Mouse (Mus musculus) midbrain, embryonic 12.5 days (tissue): Measurements from ENCODE around the gene Fam210b. TPM values are rescaled to one million over a fixed set of nuclear protein-coding genes. Genes with fewer than 3 reads are reported as not detected.

Source experiments
- ATAC-seq: fragments of 200-750 bp; cut with Nextera tagmentation; 2 replicates; pipeline ENCODE4 v1.8.0; 2017; ENCODE audit warnings: low read depth, moderate TSS enrichment, moderate library complexity; ENCODE audit not compliant: low FRiP score
- H3K27ac ChIP-seq: fragments of 300-500 bp; sonication (generic); replicated peaks from 2 replicates; pipeline ENCODE4 v1.5.1; 2016; ENCODE audit warnings: mild to moderate bottlenecking
- H3K27me3 ChIP-seq: fragments of 300-500 bp; sonication (generic); 2 replicates; pipeline ENCODE4 v1.6.1; 2016; ENCODE audit warnings: mild to moderate bottlenecking
- H3K36me3 ChIP-seq: fragments of 300-500 bp; sonication (generic); 2 replicates; pipeline ENCODE4 v1.6.1; 2016
- H3K4me1 ChIP-seq: fragments of 300-500 bp; sonication (generic); 2 replicates; pipeline ENCODE4 v1.6.1; 2016
- H3K4me2 ChIP-seq: fragments of 300-500 bp; sonication (generic); replicated peaks from 2 replicates; pipeline ENCODE4 v1.6.1; 2016; ENCODE audit warnings: mild to moderate bottlenecking, moderate library complexity
- H3K4me3 ChIP-seq: fragments of 300-500 bp; sonication (generic); 2 replicates; pipeline ENCODE4 v1.5.1; 2016; ENCODE audit warnings: mild to moderate bottlenecking
- H3K9ac ChIP-seq: fragments of 300-500 bp; sonication (generic); replicated peaks from 2 replicates; pipeline ENCODE4 v1.6.1; 2016; ENCODE audit warnings: mild to moderate bottlenecking, moderate library complexity
- H3K9me3 ChIP-seq: fragments of 300-500 bp; sonication (generic); 2 replicates; pipeline ENCODE4 v1.6.1; 2016; ENCODE audit warnings: mild to moderate bottlenecking
- WGBS: fragments of 180-500 bp; shearing (Covaris S2); methylation state at CpG from one replicate; pipeline ENCODE4 v1.1.7; 2016; 5-methylcytosine and 5-hydroxymethylcytosine counted together
- polyA plus RNA-seq: library from polyadenylated mRNA; unstranded; fragments of >200 nt; fragmentation: Nextera tagmentation; extraction: Ambion mirVana; gene quantifications from 2 replicates; pipeline ENCODE4 v1.2.1, GENCODE M21; 2016

Gene Fam210b
- polyA plus RNA-seq, 1 experiment from 2014 or later = 32.6 TPM

DNA sequence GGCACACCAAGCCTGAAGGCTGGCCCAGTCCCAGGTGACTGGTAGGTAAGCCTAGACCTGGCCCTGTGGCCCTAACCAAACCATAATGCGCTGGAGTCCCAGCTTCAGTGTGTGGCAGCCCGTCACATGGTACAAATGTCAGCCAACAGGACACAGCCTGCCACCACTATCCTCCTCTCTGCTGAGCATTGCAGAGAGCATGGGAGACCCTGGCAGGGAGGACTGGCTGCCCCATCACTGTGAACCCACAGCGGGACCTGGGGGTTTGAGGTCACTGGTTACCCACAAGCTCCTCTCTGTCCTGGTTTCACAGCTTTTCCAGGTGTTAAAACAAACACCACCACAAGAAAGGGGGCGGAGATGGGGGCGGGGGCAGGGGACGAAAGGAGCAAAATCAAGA lies 45.0 kb downstream of the Fam210b start:
- Histone ChIP-seq H3K4me1 (no peaks in the 10 kb centered on the region), H3K27me3 (no peaks in the 10 kb centered on the region), H3K36me3 (no peaks in the 10 kb centered on the region), H3K27ac (no peak overlapping the region), H3K9me3 (no peaks in the 10 kb centered on the region), H3K4me3 (no peak overlapping the region), H3K4me2 (no peak overlapping the region), H3K9ac (no peak overlapping the region)
- ATAC-seq = no peak
- WGBS = 43% methylated on average over 6 of the region's 6 CpGs

DNA sequence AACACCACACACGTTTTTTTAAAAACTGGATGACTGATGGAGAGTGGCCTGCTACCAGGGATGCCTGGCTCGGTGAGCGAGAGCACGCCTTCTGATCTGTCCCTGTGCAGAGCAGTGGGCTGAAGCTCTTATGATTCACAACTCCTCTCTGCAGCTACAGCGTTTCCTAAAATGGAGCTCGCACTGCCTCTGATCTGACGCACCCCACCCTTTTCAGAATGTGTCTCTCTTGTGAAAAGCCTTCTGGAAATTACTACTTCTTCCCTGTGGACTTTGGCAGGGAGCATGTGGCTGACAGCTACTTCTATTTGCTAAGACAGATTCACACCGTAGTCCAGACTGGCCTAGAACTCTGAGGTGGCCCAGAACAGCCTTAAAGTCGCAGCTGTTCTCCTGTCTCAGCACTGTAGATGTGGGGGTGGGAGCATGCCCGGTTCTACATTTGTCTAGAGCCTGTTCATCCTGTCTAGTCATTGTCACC lies 46.7 kb downstream of the Fam210b start:
- no peaks in the 10 kb centered on the region for H3K36me3 ChIP-seq
- no peak overlapping the region for H3K9ac ChIP-seq
- WGBS = 81% methylated on average over 10 of the region's 10 CpGs
- no peak for ATAC-seq
- no peaks in the 10 kb centered on the region for H3K27me3 ChIP-seq
- H3K4me3 ChIP-seq = no peak overlapping the region
- H3K9me3 ChIP-seq = no peaks in the 10 kb centered on the region
- H3K4me1 ChIP-seq = peaks cover 5% of the 10 kb centered on the region; the same call in 1 of the 2 replicates
- H3K4me2 ChIP-seq = no peak overlapping the region
- no peak overlapping the region for H3K27ac ChIP-seq

- no peaks in the 10 kb centered on the region for H3K27me3 ChIP-seq
- no peaks in the 10 kb centered on the region for H3K36me3 ChIP-seq
- H3K27ac ChIP-seq = no peak within 1 kb of the TSS
- H3K4me1 ChIP-seq = peaks cover 5% of the 10 kb centered on the region; the same call in 1 of the 2 replicates
- no peak for ATAC-seq
- no peak within 1 kb of the TSS for H3K4me2 ChIP-seq
- H3K4me3 ChIP-seq = no peak within 1 kb of the TSS
- H3K9ac ChIP-seq = no peak within 1 kb of the TSS
- 49% methylated on average over 13 of the region's 13 CpGs for WGBS
- H3K9me3 ChIP-seq = no peaks in the 10 kb centered on the region
These were observed 48.2 kb downstream of the Fam210b start, which contains the start of gene Cass4 for GRCm38 (mm10) chr2:172393391-172394051. TSS of gene Cass4 (plus strand) at chr2:172393794.

DNA sequence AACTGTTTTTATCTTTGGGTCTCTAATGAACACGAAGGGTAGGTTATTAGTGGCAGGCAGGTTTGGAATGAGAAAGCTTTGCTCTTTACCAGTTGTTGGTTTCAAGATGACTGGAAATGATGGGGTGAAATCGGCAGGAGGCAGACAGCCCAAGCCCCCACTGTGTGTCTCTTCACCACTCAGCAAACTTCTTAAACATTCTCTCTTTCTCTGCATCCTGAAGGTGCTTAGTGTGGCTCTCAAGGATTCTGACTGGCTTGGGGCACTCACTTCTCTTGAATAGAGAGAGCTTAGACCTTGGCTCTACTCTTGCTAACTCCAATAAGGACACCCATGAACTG lies 48.7 kb downstream of the Fam210b start:
- Histone ChIP-seq H3K9me3 (no peaks in the 10 kb centered on the region), H3K27ac (no peak overlapping the region), H3K36me3 (no peaks in the 10 kb centered on the region), H3K4me2 (no peak overlapping the region), H3K4me1 (peaks cover 5% of the 10 kb centered on the region; the same call in 1 of the 2 replicates), H3K27me3 (no peaks in the 10 kb centered on the region), H3K4me3 (no peak overlapping the region), H3K9ac (no peak overlapping the region)
- 72% methylated on average over 2 of the region's 2 CpGs for WGBS
- no peak for ATAC-seq

DNA sequence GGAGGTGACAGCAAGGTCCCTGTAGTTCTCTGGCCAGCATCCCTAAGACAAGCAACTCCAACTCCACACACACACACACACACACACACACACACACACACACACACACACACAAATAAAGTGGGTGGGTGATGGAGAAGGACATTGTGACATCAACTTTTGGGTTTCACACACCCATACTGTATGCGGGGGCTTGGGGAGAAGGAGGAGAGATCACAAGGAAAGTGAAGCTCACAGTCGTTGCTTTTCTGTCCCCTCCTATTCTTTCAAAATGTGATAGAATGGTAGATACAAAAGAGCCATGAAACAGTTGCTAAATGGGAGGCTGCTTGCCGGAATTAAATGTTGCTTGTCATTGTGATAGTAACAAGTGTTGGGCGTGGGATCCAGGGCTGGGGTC lies 49.3 kb downstream of the Fam210b start:
- Histone ChIP-seq H3K4me3 (no peak overlapping the region), H3K27me3 (no peaks in the 10 kb centered on the region), H3K27ac (no peak overlapping the region), H3K4me1 (peaks cover 5% of the 10 kb centered on the region; the same call in 1 of the 2 replicates), H3K4me2 (no peak overlapping the region), H3K9me3 (no peaks in the 10 kb centered on the region), H3K36me3 (no peaks in the 10 kb centered on the region), H3K9ac (no peak overlapping the region)
- 80% methylated on average over 4 of the region's 4 CpGs for WGBS
- no peak for ATAC-seq

DNA sequence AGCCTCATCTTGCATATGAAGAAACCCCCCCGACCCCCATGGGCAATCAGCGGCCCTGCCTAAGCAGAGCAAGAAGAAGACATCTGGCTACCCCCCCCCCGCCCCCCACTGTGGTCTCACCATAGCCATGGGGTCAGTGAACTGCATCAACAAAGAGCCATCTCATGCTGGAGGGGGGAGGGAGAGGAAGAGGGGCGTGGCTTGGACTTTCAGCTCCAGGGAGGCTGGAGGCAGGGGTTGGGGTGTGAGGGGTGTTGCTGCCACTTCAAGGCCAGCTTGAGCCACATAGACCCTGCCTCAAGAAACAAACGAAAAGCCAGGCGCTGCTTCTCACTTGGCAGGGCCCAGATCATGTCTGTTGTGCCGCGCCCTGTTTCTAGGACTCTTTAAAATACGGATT lies 50.6 kb downstream of the Fam210b start:
- Histone ChIP-seq H3K4me1 (peaks cover 5% of the 10 kb centered on the region; the same call in 1 of the 2 replicates), H3K4me3 (no peak overlapping the region), H3K4me2 (no peak overlapping the region), H3K27me3 (no peaks in the 10 kb centered on the region), H3K36me3 (no peaks in the 10 kb centered on the region), H3K9ac (no peak overlapping the region), H3K27ac (no peak overlapping the region), H3K9me3 (no peaks in the 10 kb centered on the region)
- WGBS = 47% methylated on average over 9 of the region's 9 CpGs
- ATAC-seq = no peak

DNA sequence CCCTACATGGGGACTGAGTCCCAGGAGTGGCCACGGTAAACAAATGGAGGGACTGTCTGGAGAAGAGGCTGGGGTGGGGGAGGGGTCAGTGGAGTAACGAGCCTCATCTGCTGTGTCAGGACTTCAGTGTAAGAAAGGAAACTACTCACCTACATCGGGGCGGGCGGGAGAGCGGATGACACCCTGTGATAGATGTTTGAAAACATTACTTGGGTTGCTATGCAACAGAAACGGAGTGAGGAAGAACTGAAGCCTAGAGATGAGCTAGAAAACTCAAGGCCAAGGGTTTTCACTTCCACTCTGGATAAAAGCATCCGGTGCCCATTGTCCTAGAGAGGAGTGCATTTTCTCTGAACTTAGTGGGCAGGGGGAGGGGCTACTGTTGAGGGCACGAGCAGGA lies 54.5 kb downstream of the Fam210b start:
- H3K4me3 ChIP-seq = no peak overlapping the region
- 42% methylated on average over 9 of the region's 9 CpGs for WGBS
- H3K4me1 ChIP-seq = peaks cover 5% of the 10 kb centered on the region; the same call in 1 of the 2 replicates
- no peaks in the 10 kb centered on the region for H3K9me3 ChIP-seq
- no peaks in the 10 kb centered on the region for H3K36me3 ChIP-seq
- ATAC-seq = no peak
- H3K27me3 ChIP-seq = no peaks in the 10 kb centered on the region
- H3K9ac ChIP-seq = no peak overlapping the region
- no peak overlapping the region for H3K27ac ChIP-seq
- H3K4me2 ChIP-seq = no peak overlapping the region

DNA sequence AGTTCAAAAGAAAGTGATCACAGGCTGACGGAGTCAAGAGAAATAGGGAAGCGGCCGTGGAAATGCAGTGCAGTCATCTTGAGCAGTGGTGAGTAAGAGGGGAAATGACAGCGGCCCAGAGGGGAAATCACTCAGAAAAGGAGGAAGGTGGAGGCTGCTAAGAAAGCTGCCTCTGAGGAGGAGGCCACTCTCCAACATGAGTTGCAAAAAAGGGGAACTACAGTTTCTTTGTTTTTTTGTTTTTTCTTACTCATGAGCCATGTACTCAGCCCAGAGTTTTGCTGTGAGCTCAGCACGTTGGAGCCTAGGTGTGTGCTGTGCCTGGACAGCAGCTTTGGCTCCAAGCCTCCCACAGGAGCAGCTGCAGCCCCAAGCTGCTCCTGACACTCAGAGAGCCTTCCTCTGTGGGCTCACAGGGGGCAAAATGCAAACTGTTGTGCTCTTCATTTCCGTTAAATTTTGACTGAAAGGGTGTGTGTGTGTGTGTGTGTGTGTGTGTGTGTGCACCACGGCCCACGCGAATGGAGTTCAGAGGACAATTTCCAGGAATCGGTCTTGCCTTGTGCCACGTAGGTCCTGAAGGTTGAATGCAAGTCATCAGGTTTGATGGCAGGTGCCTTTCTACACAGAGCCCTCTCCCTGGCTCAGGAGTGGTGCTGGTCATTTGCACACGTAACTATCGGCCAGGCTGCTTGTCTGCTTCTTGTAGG lies 55.9 kb downstream of the Fam210b start:
- Histone ChIP-seq H3K9me3 (no peaks in the 10 kb centered on the region), H3K4me3 (no peak overlapping the region), H3K4me2 (no peak overlapping the region), H3K36me3 (no peaks in the 10 kb centered on the region), H3K27ac (no peak overlapping the region), H3K9ac (no peak overlapping the region), H3K27me3 (no peaks in the 10 kb centered on the region), H3K4me1 (no peaks in the 10 kb centered on the region)
- no peak for ATAC-seq
- 79% methylated on average over 13 of the region's 13 CpGs for WGBS

GRCm38 (mm10) chr2:172404239-172404638 lies 58.9 kb downstream of the Fam210b start:
- WGBS = 64% methylated on average over 7 of the region's 7 CpGs
- no peak overlapping the region for H3K4me3 ChIP-seq
- H3K9ac ChIP-seq = no peak overlapping the region
- no peak overlapping the region for H3K4me2 ChIP-seq
- H3K36me3 ChIP-seq = no peaks in the 10 kb centered on the region
- no peaks in the 10 kb centered on the region for H3K27me3 ChIP-seq
- no peak for ATAC-seq
- no peaks in the 10 kb centered on the region for H3K4me1 ChIP-seq
- no peak overlapping the region for H3K27ac ChIP-seq
- H3K9me3 ChIP-seq = no peaks in the 10 kb centered on the region

GRCm38 (mm10) chr2:172405011-172405410 lies 59.6 kb downstream of the Fam210b start:
- Histone ChIP-seq H3K4me2 (no peak overlapping the region), H3K4me3 (no peak overlapping the region), H3K4me1 (no peaks in the 10 kb centered on the region), H3K27ac (no peak overlapping the region), H3K27me3 (no peaks in the 10 kb centered on the region), H3K36me3 (no peaks in the 10 kb centered on the region), H3K9me3 (no peaks in the 10 kb centered on the region), H3K9ac (no peak overlapping the region)
- no peak for ATAC-seq
- 74% methylated on average over 3 of the region's 3 CpGs for WGBS
